Mouse (Mus musculus): Measurements from ENCODE around the gene Cdk2ap2.
A peak's percentile ranks its signal among the peaks of the same experiment; 100 is the strongest.

The Cdk2ap2 gene

DNA sequence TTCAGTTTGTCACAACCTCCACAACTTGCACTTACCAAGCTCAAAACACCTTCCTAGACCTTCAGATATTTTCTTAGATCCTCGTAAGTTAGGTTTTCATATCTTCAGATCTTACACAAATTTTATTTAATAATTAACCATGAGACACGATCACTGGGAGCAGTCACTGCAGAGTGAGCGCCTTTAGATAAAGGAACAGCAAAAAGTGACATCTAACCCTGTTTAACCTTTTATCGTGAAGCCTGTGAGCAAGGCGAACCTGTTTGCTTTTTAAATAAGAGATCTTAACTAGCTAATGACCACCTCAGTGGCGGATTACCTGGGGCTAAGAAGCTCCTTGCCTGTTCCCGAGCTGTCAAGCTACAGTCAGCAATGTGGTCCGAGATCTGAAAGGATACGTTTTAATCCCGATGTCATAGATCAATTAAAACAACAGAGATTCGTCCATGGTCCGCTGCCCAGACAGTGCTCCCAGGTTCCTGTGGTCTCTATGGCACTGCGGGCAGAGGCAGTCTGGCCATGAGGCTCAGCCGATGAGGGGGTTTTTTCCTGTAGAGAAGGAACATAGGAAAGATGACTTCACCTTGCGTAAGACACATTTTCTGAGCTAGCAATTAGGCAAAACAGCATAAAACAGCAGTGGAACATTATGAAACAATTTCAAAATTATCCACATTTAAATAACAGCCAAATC is 28.1 kb upstream of the Cdk2ap2 start:
- DNase-seq, result no peak

DNA sequence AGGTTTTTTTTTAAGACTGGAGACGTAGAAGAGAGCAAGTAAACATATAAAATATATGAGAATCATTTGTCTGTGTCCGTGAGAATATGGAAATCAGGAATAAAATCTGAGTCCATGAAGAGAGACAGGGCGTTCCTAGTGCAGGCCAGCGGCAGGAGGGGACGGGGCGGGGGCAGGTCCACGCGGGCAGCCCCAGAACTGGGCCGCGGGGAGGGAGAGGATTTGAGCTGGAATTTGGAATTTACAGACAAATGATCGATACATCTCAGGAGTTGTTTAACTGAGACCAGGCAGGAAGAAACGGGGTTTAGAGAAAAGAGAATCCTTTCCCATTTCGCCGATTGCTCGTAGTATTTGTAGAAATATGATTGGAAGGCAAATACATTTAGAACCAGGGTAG is 26.7 kb upstream of the Cdk2ap2 start:
- DNase-seq, result no peak

DNA sequence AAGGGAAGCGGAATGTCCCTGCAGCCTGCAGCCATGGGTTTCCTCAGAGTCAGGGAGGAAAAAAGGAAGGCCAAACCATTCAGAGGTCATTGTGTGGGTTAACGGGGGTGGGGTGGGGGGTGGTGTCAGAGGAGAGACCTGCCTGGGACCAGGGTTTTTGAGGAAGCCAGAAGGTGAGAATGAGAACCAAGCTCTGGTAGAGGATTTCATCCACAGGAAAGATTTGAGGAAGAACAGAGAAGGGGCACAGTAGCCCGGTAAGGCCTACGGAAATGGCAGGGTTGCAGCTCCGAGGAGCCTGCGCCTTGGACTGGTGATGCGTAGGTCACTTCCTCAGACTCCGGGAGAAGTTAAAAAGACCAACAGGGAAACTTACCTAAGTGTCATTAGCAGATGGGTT is 26.2 kb upstream of the Cdk2ap2 start:
- no peak for DNase-seq

DNA sequence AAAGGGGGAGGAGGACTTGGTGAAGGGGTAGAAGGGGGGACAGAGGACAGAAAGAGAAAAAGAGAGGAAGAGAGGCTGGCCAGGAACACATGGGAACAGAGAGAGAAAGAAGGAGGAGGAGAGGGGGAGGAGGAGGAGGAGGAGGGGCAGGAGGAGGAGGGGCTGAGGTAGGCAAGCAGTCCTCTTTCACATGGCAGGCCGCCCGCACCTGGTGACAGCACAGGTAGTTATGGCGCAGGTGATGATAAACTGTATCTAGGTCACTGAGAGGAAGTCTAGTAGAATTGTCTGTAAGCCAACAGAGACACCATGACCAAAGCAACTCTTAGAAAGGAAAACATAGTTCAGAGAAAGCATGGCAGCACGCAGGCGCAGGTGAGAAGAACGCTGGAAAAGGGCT is 25.6 kb upstream of the Cdk2ap2 start:
- DNase-seq, result peak; percentile 50

DNA sequence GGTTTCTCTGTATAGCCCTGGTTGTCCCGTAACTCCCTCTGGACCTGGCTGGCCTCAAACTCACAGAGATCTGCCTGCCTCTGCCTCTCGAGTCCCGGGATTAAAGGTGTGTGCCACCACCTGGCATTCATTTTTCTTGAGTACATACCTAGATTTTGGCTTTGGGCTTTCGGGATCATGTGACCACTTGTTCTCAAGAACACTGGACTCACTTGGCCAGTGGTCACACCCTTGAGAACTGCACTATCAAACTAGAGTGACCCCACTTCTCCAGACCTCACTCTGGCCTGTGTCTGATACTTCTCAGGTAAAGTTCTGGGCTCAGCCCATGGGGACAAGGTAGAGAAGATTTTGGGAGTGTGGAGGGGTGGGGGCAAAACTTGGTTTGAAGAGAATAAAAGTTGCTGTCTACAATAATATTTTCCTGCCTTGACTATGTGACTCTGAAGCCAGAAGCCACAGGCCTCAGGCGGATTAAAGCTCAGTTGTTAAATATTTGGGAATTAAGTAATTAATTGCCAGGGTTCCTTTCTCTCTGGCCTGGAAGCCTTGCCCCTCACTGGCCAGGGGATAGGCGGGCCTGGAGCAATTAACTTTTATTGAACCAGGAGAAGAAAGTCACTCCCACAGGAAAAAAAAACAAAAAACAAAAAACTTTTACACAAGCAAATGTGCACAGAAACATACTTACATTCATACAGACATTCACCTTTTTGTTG is 24.1 kb upstream of the Cdk2ap2 start:
- DNase-seq, result peak; percentile 10

DNA sequence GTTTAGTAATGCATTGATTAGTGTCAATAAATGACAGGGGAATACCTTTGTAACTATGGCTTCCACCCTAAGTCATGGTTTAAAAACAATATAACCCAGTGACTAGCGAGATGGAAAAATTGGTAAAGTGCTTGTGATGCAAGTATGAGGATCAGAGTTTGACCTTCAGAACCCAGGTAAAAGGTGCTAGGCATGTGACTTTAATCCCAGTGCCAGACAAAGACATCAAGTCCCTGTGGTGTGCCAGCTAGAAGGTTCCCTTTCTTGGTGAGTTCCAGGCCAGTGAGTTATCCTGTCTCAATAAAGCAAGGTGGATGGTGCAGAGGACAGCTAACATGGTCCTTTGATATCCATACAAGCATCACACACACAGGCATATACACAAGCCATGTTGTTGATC is 21.5 kb upstream of the Cdk2ap2 start:
- no peak for DNase-seq

DNA sequence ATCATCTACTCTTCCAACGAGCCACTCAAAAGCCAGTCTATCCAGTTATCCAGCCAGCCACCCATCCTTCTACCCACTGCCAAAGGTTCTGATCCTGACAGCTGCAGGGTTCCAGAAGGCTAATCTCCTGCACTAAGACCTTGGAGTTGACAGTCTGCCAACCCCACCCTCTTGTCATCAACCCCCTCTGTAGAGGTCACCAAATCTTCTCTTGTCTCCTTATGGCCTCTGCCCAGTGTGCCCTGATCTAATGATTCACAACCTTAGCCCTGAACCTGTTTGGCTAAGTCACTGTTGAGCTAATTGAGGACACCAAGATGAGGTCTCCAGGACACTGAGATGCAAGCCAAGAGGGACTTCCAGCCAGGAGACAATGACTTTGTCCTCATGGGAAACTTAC is 17.4 kb upstream of the Cdk2ap2 start:
- peak; percentile 54 for DNase-seq

DNA sequence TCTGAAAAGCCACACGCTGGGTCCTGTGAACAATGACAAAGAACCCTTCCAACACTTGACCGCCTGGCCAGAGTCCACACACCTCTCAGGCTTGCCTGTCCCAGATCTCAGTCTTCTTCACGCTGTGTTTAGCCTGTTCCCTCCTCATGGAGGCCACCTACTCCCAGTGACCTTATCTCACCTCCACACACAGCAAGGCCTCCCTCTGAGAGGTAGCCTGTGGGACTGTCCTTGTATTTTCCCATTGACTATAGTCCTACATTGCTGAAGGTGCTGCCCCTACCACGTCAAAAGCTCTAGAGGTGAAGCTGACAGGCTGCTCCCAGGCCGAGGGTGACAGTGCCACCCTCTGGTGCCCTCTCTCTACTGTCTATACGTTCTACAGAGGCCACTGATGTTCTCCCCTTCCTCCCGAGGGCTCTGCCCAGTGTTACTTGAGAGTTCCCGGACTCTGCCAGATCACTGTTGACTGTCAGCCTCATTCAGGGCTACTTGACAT is 16.4 kb upstream of the Cdk2ap2 start:
- DNase-seq, result peak; percentile 94

DNA sequence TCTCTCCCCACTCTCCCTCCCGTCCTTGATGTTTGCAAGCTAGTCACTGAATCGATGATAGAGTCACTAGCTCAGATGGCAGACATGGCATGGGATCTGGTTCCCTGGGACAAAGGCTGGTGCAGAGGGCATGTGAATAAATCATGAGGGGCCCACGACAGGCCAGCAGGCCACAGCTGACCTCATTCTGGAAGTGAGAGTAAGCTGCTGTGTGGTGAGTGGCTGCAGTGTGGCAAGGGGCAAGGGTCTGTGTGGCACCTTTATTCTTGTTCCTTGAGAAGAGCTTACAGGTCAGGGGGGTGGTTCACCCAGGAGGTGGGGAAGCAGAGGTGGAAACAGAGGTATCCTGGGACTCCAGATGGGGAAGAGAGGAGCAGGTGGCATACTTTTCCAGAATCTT is 15.6 kb upstream of the Cdk2ap2 start, which contains the start of gene Cabp2:
Gene Cabp2, plus strand, starts transcription at position 185 of the 400 bp plus-strand sequence.
- DNase-seq, result peak; percentile 33

DNA sequence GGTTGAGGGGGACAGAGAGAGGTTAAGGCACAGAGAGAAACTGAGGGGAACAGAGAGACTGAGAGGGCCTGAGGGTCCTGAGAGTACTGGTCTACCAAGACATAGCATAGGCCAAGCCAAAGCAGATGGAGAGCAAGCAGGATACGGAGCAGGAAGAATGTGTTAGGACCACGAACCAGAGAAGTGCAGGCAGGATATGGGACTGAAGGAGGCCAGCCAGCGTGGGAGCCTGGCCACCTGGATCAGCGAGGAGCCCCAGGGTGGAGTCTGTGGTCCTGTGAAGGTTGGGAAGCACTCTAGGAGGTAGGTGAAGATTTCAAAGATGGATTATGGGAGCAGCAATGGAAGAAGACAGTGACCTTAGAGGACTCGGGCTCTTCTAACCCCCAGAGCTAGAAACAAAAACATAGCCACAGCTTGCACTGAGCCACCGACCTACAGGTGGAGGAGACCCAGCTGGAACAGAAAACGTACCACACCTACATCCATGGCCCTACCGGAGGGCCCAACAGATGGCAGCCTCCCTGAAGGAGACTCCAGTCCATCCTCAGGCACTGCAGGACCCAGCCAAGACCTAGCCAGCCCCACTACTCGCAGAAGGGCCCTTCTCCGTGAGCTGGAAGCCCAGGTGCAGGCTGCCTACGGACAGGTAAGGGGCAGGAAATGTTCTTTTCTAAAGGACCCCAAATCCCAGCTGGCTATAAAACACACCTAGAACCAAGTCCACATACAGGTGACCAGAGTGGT is 14.6 kb upstream of the Cdk2ap2 start:
- DNase-seq, result peak; percentile 57

DNA sequence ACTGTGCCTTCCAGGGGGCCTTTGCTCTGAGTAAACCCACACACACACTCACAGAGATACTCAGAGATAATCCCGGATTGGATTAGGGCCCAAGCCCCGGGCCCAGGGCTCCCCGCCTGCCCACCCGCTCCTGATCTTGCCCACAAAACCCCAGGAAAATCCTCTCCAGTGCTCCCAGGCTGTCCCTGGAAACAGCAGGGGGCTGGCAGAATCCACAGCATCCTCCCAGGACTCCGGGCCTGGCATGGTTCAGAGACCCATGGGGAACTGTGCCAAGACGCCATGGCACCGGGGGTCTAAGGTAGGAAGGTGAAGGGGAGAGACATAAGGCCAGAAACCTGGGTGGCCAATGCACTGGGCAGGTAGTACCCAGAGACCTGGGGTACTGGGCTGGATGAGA is 13.7 kb upstream of the Cdk2ap2 start:
- DNase-seq, result peak; percentile 62

DNA sequence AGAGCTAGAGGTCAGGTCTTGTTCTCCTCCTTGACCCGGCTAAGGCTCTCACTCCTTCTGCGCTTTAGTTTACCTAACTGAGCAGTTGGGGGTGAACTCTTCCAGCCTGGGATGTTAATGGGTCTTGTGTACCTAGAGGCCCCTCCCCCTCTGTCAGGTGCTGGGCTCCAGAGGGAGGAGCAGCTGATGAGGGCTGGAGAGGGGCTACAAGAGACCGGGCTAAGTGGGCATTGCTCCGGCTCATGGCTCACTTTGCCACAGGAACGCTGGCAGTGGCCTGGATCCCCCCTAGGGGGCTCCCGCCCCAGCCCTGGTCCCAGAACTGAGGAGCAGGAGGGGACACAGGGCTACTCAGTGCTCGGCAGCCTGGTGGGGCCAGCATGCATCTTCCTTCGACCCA is 13.2 kb upstream of the Cdk2ap2 start:
- DNase-seq, result no peak

DNA sequence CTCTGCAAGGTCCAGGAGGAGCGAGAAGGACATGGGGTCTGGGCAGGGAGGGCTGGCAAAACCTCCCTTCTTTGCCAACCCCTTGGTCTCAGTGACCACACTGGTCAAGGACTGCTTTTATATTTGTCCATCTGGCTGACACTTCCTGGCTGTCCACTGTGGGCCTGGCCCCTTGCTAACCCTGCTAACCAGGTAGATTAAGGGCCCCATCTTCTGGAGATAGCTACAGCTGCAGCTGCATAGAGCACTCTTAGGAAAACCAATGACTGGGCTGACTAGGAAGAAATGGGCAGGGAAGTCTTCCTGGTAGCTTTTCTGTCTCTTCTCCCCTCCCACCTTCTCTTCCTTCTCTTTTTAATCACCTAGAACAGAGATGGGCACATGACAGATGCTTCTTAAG is 12.0 kb upstream of the Cdk2ap2 start:
- DNase-seq, result peak; percentile 36

DNA sequence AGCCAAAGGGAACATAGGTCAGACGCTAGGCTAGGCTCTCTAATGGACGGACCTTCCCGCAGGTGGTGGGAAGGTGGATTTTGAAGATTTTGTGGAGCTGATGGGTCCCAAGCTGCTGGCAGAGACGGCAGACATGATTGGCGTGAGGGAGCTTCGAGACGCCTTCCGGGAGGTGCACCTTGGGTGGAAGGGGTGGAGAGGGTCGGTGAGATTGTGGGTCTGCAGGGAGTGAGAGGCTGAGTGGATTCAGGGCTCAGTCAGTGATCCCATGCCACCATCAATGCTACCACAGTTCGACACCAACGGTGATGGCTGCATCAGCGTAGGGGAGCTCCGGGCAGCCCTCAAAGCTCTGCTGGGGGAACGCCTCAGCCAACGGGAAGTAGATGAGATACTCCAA is 10.8 kb upstream of the Cdk2ap2 start:
- DNase-seq, result peak; percentile 27

DNA sequence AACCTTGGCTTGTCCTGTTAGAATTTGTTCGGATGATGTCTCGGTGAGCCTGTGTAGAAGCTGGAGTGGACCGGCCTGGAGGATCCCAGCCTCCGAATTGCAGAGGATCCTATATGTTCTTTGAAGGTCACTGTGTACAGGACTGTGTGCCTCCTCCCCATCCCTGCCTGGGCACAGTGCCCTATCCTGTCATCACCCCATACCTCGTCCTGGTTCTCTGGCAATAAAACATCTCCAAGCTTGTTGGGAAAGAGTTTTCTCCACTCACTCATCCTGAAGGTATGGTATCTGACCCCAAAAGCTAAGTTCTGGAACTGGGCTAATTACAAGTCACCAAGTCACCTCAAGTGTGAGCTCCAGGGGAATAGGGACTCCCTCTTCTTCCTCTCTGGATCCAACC is 9.9 kb upstream of the Cdk2ap2 start:
- peak; percentile 23 for DNase-seq

DNA sequence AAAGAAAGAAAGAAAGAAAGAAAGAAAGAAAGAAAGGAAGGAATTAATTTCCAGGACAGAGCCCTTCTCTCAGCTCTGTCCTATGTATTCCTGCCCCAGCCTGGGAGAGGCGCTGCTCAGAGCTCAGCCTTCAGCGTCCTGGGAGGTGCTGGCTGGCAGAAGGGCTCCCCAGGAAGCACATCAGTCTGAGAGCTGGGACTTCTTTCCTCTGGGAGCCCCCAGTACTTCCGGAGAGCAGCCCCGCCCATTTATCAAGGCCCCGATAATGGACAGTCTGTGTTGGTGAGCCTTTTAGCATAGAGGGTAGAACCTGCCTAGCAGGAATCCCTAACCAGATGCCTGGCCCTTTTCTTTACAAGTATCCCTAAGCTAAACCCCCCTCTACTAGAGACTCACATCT is 8.8 kb upstream of the Cdk2ap2 start:
- DNase-seq, result peak; percentile 5

DNA sequence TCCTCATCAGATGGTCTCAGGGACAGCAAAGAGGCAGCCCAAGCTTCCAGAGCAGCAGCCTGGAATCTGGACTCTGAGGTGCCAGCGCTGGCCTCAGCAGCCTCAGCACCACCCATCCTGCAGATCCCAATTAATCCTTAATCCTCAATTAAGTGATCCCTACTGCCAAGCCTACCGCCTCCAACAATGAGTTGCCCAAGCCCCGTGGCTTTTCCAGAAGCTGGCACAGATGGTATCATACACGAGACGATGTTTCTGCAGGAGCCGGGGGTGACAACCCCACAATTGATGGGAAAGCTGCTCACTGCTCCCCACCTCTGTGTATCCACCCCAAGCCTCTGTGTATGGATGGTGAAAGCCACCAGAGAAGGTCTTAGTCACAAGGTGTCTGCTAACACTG is 7.9 kb upstream of the Cdk2ap2 start:
- peak; percentile 11 for DNase-seq

DNA sequence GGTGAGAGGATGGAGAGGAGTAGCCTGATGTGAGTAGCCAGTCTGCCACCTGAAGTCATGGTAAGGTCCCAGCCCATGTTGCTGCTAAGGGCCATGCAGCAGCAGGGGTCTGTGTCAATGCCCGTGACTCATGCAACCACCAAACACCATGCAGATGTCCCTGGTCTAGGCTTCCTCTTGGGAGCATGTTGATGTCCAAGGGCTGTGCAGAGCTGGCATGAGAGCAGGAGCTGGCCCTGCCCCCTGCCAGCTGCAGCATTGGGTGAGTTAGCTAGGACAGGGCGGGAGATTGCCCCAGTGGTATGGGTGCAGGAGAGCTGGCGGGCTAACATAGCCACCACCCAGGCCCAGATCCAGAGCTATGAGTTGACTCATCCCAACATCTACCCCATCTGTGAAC is 6.5 kb upstream of the Cdk2ap2 start:
- no peak for DNase-seq

DNA sequence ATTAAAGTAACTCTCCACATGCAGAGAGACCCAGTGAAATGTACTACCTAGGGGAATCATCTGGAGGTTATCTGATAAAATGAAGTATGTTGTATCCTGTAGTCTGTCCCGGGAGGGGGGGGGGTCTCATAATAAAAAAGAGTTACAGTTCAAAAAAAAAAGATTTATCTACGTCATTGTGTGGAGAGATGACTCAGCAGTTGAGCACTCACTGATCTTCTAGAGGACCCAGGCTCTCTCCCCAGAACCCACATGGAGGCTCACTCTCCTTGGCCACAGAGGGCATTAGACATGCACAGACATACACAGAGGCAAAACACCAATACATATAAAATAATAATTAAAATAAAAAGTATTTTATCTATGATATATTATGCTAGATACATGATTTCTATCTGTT is 5.6 kb upstream of the Cdk2ap2 start:
- no peak for DNase-seq

DNA sequence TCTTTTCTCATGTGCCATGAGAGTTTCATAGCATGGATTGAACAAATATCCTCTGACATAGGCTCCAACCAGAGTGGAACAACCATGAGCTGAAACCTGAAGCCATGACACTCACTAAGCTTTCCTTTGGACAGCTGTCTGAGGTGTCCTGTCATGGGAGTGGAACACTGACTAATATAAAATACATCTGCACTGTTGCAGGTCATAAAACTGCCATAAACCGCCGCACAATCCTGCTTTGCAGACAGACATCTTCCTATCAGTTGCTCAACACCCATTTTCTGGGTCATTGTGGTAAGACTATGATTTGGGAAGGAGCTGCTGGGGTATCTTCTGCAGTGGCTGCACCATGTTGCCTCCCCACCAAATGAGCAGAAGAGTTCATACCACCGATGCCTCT is 4.2 kb upstream of the Cdk2ap2 start:
- no peak for DNase-seq

DNA sequence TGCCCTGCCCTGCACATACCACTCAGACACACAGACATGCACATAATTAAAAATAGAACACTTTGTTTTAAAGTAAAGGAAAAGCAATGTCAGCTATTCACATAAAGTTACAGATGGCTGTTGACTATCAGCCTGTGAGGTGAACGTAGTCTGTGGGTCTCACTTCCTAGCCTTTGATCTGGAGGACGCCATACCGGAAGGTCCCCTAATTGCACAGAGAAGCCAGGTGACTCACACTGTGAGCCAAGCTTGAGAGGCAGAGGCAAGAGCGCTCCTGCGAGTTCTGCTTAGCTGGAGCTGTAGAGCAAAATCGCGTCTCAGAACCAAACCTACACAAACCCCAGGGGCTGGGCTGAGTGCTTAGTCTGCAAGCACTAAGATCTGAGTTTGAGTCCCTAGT is 3.2 kb upstream of the Cdk2ap2 start:
- no peak for DNase-seq

DNA sequence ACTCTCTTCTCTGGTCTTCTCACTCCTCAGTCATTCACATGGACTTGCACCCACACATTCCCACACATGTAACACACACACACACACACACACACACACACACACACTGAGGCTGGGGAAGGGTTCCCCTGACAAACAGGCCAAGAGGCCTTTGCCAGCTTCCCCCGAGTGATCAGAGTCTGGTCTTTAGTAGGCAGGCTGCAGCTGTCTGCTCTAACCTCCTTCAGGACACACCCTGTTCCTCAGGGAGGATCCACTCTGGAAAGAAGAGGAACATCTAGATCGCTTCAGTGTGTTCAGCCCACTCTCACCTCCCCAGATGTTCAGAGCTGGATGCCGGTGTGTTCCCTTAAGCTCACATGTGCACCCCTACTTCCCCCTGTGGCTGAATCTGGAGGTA is 2.6 kb upstream of the Cdk2ap2 start:
- peak; percentile 36 for DNase-seq

DNA sequence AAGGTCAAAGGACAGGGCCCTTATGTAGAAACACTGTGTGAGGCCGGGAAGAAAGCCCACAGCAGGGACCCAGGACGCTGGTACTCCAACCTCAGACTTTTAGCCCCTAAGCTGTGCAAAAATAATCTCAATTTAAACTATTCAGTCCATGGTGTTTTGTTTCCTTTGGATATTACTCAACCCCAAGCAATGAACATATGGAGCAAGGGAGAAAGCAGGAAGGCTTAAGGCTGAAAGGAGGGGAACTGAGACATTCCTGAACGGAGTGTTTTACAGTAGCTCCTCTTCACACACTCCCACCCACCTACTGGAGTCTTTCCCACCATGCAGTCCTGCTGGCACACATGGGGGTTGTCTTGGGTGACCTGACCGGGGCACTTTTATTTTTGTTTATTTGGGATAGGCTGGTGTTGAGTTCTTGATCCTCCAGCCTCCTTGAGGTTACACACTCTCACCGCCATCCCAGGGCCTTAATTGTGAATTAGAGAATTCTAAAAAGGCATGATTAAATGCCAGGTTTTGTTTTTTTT is 2.1 kb upstream of the Cdk2ap2 start:
- DNase-seq, result peak; percentile 48

DNA sequence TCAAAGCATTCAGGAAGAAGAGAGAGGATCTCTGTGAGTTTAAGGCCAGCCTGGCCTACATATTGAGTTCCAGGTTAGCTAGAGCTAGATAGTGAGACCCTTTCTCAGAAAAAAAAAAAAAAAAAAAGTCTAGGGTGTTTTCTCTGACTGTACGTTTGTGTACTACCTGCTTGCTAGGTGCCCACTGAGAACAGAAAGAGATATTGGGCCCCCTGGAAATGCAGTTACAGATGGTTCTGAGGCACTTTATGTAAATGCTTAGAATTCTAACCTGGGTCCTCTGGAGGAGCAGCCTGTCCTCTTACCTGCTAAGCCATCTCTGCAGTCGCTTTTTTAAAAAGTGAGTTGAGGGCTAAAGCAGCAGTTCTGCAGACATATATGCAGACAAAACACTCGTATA is 1.2 kb upstream of the Cdk2ap2 start:
- DNase-seq, result no peak
